Mouse (Mus musculus) induced T-regulatory cell, adult 2 months (primary cell): ENCODE data around the gene Tmub2.

Experiments
- DNase-seq: peaks from one replicate; pipeline ENCODE4 v3.0.0-alpha.2; 2012; ENCODE audit warnings: low read depth

Gene Tmub2

DNA sequence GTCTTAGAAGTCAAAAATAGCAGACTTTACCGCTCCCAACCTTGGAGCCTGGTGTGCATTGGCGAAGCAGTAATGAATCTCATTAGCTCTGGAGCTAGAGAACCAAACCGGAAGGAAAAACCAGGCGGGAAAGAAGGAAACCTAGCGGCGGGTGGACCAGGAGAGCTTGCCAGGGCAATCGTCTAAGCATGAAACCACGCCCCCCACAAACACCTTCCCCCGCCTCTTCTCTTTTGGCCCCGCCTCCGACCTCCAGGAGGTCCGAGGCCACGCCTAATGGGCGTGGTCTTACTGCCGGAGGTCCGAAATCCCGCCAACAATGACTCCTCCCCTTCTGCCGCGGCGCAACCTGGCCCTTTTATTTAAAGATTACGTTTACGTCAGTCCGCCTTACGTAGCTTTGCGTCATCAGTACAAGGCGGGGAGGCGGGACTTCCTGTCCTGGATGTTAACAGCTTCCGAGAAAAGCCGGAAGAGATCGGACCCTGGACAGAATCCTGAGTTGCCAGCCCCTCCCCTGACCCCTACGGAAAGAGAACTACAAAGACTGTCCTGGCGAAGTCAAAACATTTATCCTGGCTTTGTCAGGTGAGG is at the start of gene Tmub2:
Tmub2 (plus strand) TSS at position 431 of the 594 bp plus-strand sequence.
- DNase-seq = peak; percentile 99

- no peak for DNase-seq
Observed at GRCm38 (mm10) chr11:102236022-102236421, 48.7 kb upstream of the Tmub2 start.

DNA sequence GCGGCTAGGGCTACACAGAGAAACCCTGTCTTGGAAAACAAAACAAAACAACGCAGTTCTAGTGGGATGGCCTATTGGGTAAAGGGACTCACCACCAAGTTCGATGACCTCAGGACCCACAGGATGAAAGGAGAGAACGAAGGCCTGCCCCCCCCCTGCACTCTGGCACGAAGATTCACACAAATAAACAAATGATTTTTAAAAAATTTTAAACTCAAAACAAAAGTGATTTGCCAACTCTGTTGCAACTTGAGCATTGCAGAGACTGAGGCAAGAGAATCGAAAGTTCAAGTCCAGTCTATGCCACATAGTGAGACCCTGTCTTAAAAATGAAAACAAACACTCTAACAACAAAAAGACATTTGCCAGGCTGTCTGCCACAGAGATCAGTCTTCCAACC is 44.1 kb upstream of the Tmub2 start:
- no peak for DNase-seq

- no peak for DNase-seq
Observed at GRCm38 (mm10) chr11:102241246-102241645, 43.5 kb upstream of the Tmub2 start.

GRCm38 (mm10) chr11:102241874-102242273 is 42.9 kb upstream of the Tmub2 start:
- no peak for DNase-seq

GRCm38 (mm10) chr11:102244926-102245449 is 39.7 kb upstream of the Tmub2 start:
- DNase-seq = peak; percentile 54

DNA sequence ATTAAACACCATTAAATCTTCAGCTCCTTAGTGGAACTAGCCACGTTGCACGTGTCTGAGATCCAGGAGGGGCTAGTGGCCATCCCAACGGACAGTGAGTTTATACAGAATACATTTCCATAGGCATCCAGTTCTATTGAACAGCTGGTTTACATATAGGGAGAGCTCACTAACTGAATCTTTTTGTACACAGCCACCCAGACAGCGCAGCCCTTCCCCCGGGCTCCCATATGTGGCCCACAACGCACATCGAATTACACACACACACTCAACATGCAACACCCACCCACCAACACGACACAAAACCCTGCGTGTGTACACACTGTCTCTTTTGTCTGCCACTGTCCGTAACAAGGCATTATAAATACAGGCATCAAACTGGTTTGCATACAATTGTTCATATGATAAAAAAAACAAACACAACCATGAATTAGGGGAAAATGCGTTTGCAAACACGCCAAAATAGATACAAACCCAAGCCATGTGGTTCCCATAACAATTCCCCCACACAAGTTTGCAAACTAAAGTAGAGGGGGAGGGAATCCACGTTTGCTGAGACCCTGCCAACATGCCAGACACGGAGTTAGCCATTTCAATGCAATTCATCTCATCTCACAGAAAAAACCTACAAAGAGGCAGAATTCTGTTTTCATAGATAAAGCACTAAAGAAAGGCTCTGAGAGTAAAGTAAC is 39.0 kb upstream of the Tmub2 start:
- DNase-seq = no peak

- DNase-seq = no peak
Observed at GRCm38 (mm10) chr11:102246273-102246635, 38.5 kb upstream of the Tmub2 start.

- DNase-seq = peak; percentile 41
Observed at GRCm38 (mm10) chr11:102246871-102247270, 37.9 kb upstream of the Tmub2 start.

- peak; percentile 100 for DNase-seq
Observed at GRCm38 (mm10) chr11:102248630-102249230, 36.0 kb upstream of the Tmub2 start, which contains the start of gene BC030867. Gene BC030867, plus strand, starts transcription at chr11:102248882.

DNA sequence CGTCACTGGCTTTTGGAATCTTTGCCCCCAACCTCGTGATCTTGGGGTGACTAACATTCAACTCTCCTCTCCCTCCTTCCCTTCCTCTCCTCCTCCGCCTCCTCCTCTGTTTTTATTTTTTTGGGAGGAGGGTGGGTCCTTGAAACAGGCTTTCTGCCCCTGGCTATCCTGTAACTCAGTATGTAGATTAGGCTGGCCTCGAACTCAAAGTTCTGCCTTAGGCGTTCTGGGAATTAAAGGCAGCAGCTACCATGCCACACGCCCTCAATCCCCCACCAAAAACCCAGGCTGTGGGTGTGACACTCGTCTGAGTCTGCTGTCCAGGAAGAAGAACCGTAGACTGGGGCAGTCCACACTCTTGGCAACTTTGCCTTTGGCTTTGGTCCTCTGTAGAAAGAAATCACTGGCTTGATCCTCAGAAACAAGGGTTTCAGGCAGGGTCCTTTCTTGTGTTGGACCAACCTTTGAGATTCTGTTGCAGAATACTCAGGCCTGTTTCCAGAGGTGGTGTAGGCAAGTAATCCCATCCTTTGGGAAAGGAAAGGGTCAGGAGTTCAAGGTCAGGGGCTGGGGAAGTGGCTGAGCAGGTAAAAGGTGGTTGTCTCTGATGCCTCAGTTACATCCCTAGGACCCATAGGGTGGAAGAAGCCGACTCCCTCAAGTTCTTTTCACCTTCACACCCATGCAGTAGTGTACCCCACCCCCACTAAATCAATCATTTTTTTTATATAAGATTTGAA is 35.2 kb upstream of the Tmub2 start:
- peak; percentile 28 for DNase-seq

DNA sequence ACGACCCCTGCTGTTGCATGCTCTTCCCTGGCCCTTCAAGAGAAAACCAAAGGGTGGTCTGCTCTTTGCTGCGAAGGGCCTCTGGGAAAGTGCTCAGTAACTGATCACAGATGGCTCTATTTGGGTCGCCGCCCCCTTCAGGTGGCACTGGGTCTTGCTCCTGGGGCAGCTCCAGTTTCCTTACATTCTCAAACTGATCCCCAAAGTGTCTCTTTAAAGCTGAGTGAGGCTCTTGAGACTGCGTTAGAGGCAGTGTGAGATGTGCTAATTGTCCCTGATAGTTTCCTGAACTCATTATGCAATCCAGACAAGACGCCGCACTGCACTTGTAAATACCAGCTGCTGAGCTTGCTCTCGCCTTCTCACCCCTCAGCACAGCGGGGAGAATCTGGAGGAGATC is 27.2 kb upstream of the Tmub2 start:
- DNase-seq = no peak

DNA sequence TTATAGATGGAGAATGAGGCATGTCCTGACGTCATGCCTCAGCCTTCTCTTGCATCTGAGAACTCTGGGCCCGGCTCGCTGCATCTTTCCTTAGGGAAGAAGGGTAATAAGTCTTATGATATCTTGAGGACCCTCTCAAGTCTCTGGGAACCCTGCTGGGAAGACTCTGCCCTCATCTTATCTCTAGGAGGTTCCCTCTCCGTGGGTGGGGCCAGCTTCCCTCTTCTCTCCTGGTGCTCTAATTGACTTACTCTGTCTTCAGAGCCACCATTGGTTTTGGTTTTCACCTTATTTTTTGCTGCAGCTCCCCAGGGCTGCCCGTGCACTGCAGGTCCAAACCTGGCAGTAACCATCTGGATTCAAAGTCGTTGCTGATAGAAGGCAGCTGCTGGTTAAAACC is 26.6 kb upstream of the Tmub2 start:
- no peak for DNase-seq

- DNase-seq = no peak
Observed at GRCm38 (mm10) chr11:102258521-102258920, 26.2 kb upstream of the Tmub2 start.

DNA sequence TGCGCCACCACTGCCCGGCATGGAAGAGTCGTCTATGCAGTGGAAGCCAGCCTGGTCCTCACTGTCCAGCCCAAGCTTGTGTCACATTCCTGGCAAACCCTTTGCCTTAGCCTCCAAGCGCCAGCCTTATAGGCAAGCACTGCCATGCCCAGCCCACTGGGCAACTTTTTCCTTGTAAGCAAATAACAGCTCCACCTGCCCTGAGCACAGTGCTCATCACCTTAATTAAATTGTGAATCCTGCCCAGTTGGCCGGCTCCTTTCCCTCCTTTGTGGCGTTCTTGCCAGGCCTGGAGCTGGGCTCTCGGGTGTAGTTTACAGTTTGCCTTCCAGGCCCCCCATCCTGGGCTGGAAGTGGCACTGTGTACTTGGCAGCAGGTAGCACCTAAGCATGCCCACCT is 21.5 kb upstream of the Tmub2 start:
- no peak for DNase-seq

- DNase-seq = no peak
Observed at GRCm38 (mm10) chr11:102265816-102266215, 18.9 kb upstream of the Tmub2 start.

GRCm38 (mm10) chr11:102266631-102267355 is 17.9 kb upstream of the Tmub2 start:
- DNase-seq = no peak

GRCm38 (mm10) chr11:102267480-102267879 is 17.3 kb upstream of the Tmub2 start:
- peak; percentile 68 for DNase-seq

DNA sequence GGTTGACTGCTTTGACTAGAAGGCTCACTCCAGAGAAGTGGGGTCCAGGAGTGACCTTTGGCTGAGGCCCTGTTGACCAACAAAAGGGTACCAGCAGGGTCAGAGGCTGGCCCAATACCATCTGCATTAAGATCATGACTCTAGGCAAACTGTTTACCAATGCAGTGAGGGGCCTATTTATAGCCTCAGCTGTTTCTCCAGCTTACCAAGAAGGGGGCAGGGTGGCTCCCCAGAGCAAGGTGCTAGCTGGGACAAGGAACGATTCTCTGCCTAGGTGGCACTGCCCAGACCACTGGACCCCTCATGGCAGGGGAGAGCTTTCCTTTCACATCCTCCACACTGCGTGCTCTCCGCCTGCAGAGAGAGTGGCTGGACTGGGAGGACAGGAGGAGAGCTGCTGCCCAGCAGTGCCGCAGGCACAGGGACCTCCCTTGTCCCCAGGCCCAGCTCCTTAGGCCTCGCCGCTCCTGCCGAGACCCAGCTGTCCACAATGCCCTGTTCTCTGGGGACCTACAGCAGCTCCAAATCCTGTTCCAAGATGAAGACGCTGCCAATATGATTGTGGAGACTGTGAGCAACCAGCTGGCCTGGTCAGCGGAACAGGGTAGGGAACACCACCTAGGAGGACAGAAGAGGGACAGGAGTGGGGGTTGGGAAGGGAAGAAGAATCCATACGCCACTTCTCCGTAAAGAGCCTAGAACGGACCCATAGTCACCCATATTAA is 16.0 kb upstream of the Tmub2 start, which contains the start of gene Asb16:
Asb16 (plus strand) TSS at position 224 of the 725 bp plus-strand sequence.
- no peak for DNase-seq

DNA sequence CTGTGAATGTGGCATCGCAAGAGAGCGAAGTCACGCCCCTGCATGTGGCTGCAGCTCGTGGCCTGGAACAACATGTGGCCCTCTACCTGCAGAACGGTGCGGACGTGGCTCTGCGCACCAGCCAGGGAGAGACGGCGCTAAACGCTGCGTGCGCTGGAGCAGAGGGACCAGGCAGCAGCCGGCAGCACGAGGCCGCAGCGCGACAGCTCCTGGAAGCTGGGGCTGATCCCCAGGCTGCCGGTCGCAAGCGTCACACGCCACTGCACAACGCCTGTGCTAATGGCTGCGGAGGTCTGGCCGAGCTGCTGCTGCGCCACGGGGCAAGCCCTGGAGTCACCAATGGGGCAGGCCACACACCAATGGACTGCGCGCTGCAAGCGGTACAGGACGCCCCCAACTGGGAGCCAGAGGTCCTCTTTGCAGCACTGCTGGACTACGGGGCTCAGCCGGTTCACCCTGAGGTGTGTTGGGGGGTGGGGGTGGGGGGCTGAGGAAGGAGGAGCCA is 8.3 kb upstream of the Tmub2 start:
- DNase-seq = no peak

DNA sequence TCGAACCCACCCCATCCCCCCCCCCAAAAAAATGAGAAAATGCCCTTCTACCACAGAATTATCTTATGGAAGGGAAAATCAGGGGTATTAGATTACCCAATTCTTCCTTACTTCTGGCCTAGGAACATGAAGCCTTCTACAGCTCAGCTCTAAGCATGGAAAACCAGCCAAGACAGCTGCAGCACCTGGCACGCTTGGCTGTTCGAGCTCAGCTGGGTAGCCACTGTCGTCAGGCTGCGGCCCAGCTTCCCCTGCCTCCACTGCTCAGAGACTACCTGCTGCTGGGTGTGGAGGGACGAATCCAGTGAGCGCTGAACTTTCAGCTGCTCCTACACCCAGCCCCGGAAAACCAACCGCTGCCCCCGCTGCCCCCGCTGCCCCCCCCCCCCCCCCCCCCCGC is 7.0 kb upstream of the Tmub2 start:
- no peak for DNase-seq
